8 mouse cellular contexts compared by ENCODE assay signal in the genomic region with DNA sequence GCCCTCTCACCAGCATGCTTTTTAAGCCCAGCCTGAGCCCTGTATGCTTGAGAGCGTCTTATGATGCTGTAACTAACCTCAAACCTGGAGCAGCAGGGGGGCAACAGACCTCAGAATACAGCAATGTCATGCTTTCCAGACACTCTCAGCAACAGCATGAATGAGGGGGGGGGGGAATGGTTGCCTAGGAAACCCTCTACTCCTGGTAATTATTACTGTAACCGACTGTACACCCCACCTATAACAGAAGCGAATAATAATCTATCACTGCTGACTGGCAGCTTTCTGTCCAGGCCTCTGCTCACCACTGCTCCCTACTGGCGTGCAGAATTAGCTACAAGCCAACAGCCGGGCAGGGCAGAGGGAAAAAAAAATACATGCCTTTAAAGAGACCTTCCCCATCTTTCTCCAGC.
A peak's percentile ranks its signal among the peaks of the same experiment; 100 is the strongest.
DNase-seq lines count a peak whose midpoint lies in the region; ATAC-seq and TF ChIP-seq lines count a peak whose summit lies in the region.

No protein-coding gene starts in this region.

- H3K36me3 ChIP-seq in heart, postnatal 0 days (replicated peaks; ENCODE audit: control insufficient read depth, insufficient read depth, low read length), result no peaks in the 10 kb centered on the region
- peaks cover 2% of the 10 kb centered on the region; the same call in 1 of the 2 replicates for H3K36me3 ChIP-seq in heart, embryonic 10.5 days
- H3K36me3 ChIP-seq in CH12.LX (replicated peaks in 1 of 2; ENCODE audit: control insufficient read depth in 1 of 2, insufficient read depth in 1 of 2, low read length in 1 of 2), result peaks cover 0 to 39% of the 10 kb centered on the region in 2 experiments
- no peaks in the 10 kb centered on the region for H3K36me3 ChIP-seq in lung, embryonic 14.5 days (ENCODE audit: insufficient read depth)

- in situ Hi-C loops in CH12.LX (cut with MboI; ENCODE audit: low pct_ligation_motif_present, low pct_unique_long_range_greater_than_20kb, low sequenced_read_pairs), result no loop called here

- no peak for TF ChIP-seq EP300 in heart, postnatal 0 days (IDR thresholded peaks at IDR 0.05; ENCODE audit: low read depth)
- no peak for TF ChIP-seq EP300 in CH12.LX (IDR thresholded peaks at IDR 0.05; ENCODE audit: low read length)

- peak; percentile 25 for DNase-seq in heart, postnatal 0 days (ENCODE audit: low spot score)
- no peak for DNase-seq in heart, embryonic 10.5 days (ENCODE audit: low spot score)
- DNase-seq in CH12.LX (ENCODE audit: extremely low read depth), result peak; percentile 38
- DNase-seq in cerebellum, adult 9-10 months, result peak; percentile 25
- DNase-seq in heart, postnatal 4 days, result peak; percentile 66
- peak; percentile 60 for DNase-seq in lung, embryonic 14.5 days
- DNase-seq in right cerebral cortex, postnatal 4 days, result peak; percentile 64
- DNase-seq in gastrocnemius, postnatal 14 days, result no peak

- 0 out of 2 replicates have a peak, but pooled peaks cover 5% of the 10 kb centered on the region for H3K4me1 ChIP-seq in heart, postnatal 0 days (ENCODE audit: control insufficient read depth, insufficient read depth)
- peaks cover 20% of the 10 kb centered on the region for H3K4me1 ChIP-seq in heart, embryonic 10.5 days
- H3K4me1 ChIP-seq in CH12.LX (ENCODE audit: control insufficient read depth in 1 of 2, insufficient read depth in 2 of 2), result no peaks in the 10 kb centered on the region
- H3K4me1 ChIP-seq in lung, embryonic 14.5 days (ENCODE audit: insufficient read depth), result peaks cover 7% of the 10 kb centered on the region; the same call in 1 of the 2 replicates

- intact Hi-C loops in gastrocnemius, postnatal 14 days (cut with DNase I; ENCODE audit: low total_unique reads), result no loop called here

- H3K9ac ChIP-seq in heart, postnatal 0 days (replicated peaks; ENCODE audit: low read depth, low read length), result no peak overlapping the region
- no peak overlapping the region for H3K9ac ChIP-seq in CH12.LX (ENCODE audit: insufficient read depth, low read depth)
- H3K9ac ChIP-seq in lung, embryonic 14.5 days, result no peak overlapping the region

- H3K27ac ChIP-seq in heart, postnatal 0 days (ENCODE audit: low read depth), result no peak overlapping the region
- no peak overlapping the region for H3K27ac ChIP-seq in heart, embryonic 10.5 days
- no peak overlapping the region for H3K27ac ChIP-seq in CH12.LX (ENCODE audit: insufficient read depth, low read depth)
- no peak overlapping the region for H3K27ac ChIP-seq in lung, embryonic 14.5 days (ENCODE audit: low read depth)

- no peak overlapping the region for H3K4me3 ChIP-seq in heart, postnatal 0 days (ENCODE audit: low read depth, low read length)
- no peak overlapping the region for H3K4me3 ChIP-seq in heart, embryonic 10.5 days
- H3K4me3 ChIP-seq in CH12.LX (replicated peaks in 1 of 3; ENCODE audit: low read depth in 2 of 3, low read length in 2 of 3, poor library complexity in 1 of 3), result no peak overlapping the region
- H3K4me3 ChIP-seq in lung, embryonic 14.5 days (ENCODE audit: low read depth, low read length), result no peak overlapping the region

- no peak for TF ChIP-seq POLR2A in CH12.LX (IDR thresholded peaks at IDR 0.05; ENCODE audit: low read depth, low read length)

- ATAC-seq in heart, postnatal 0 days (ENCODE audit: insufficient read depth, low read depth), result no peak
- ATAC-seq in lung, embryonic 14.5 days (ENCODE audit: insufficient read depth), result no peak

- H3K27me3 ChIP-seq in heart, postnatal 0 days (ENCODE audit: control insufficient read depth, insufficient read depth, low read length), result no peaks in the 10 kb centered on the region
- H3K27me3 ChIP-seq in heart, embryonic 10.5 days (ENCODE audit: insufficient read depth, poor library complexity, severe bottlenecking), result 0 out of 2 replicates have a peak, but pooled peaks cover 4% of the 10 kb centered on the region
- no peaks in the 10 kb centered on the region for H3K27me3 ChIP-seq in CH12.LX (replicated peaks)
- no peaks in the 10 kb centered on the region for H3K27me3 ChIP-seq in lung, embryonic 14.5 days (ENCODE audit: insufficient read depth, low read length)

- H3K4me2 ChIP-seq in heart, postnatal 0 days (ENCODE audit: low read depth, low read length), result no peak overlapping the region
- H3K4me2 ChIP-seq in CH12.LX (ENCODE audit: insufficient read depth, low read depth, poor library complexity, severe bottlenecking), result no peak overlapping the region
- no peak overlapping the region for H3K4me2 ChIP-seq in lung, embryonic 14.5 days

- H3K9me3 ChIP-seq in heart, postnatal 0 days (replicated peaks; ENCODE audit: control insufficient read depth, low read length), result no peaks in the 10 kb centered on the region
- H3K9me3 ChIP-seq in heart, embryonic 10.5 days, result no peaks in the 10 kb centered on the region
- no peaks in the 10 kb centered on the region for H3K9me3 ChIP-seq in CH12.LX (replicated peaks; ENCODE audit: low read length)
- no peaks in the 10 kb centered on the region for H3K9me3 ChIP-seq in lung, embryonic 14.5 days (ENCODE audit: low read depth, low read length)

- peak; percentile 75 for TF ChIP-seq CTCF in heart, postnatal 0 days (IDR thresholded peaks at IDR 0.05; ENCODE audit: low read depth)
- TF ChIP-seq CTCF in CH12.LX (conservative IDR thresholded peaks at IDR 0.05 in 1 of 2, IDR thresholded peaks at IDR 0.05 in 1 of 2; ENCODE audit: low read depth in 2 of 2, low read length in 2 of 2), result peak; percentile 51 to 62
- TF ChIP-seq CTCF in lung, embryonic 14.5 days (IDR thresholded peaks at IDR 0.05; ENCODE audit: low read depth), result peak; percentile 77

- whole genome bisulfite sequencing in heart, postnatal 0 days, result 30% methylated on average over 5 of the region's 5 CpGs
- WGBS in heart, embryonic 10.5 days, result 30% methylated on average over 5 of the region's 5 CpGs
- 30% methylated on average over 5 of the region's 5 CpGs for WGBS in lung, embryonic 14.5 days

- peak; percentile 30 for TF ChIP-seq RAD21 in CH12.LX (IDR thresholded peaks at IDR 0.05; ENCODE audit: low read depth, low read length)

- dilution Hi-C loops in CH12.LX (cut with MboI; ENCODE audit: extremely low pct_ligation_motif_present, extremely low pct_unique_long_range_greater_than_20kb, low sequenced_read_pairs), result no loop called here

- H3K79me2 ChIP-seq in CH12.LX (replicated peaks; ENCODE audit: control insufficient read depth, extremely low read depth, insufficient read depth, poor library complexity, severe bottlenecking), result no peaks in the 10 kb centered on the region

TF ChIP-seq in CH12.LX, 34 proteins besides CTCF, POLR2A, EP300 and RAD21:
- TF ChIP-seq SMC3 (IDR thresholded peaks at IDR 0.05; ENCODE audit: low read depth, low read length) (peak; percentile 32), MAFK (IDR thresholded peaks at IDR 0.05; ENCODE audit: insufficient replicate concordance, low read length) (no peak), BHLHE40 (IDR thresholded peaks at IDR 0.05; ENCODE audit: low read depth, low read length) (no peak), ZNF384 (IDR thresholded peaks at IDR 0.05; ENCODE audit: low read depth, low read length) (peak; percentile 54), TCF12 (IDR thresholded peaks at IDR 0.05; ENCODE audit: low read depth, low read length) (no peak), ELF1 (IDR thresholded peaks at IDR 0.05; ENCODE audit: low read depth, low read length) (no peak), ETS1 (conservative IDR thresholded peaks at IDR 0.05; ENCODE audit: low read depth, low read length) (no peak)

Comparison
In these comparisons a context has a peak if more than half of its experiments do, and no peak if none do; other contexts are left out.
1. DNase-seq: peak in heart, postnatal 0 days (single experiment), CH12.LX (single experiment), cerebellum, adult 9-10 months (single experiment), heart, postnatal 4 days (single experiment), lung, embryonic 14.5 days (single experiment) and right cerebral cortex, postnatal 4 days (single experiment); none in heart, embryonic 10.5 days (single experiment) and gastrocnemius, postnatal 14 days (single experiment).
2. Peak in every context shown above with its lines, with median percentiles within 50 percentile points of each other: CTCF ChIP-seq.